Mouse (Mus musculus) myocyte (in vitro differentiated cells): Measurements from ENCODE around the gene Etv6.

Source experiments
- E2F4 ChIP-seq: IDR thresholded peaks from one replicate; pipeline ENCODE4 v1.6.1; 2011; ENCODE audit warnings: mild to moderate bottlenecking, control low read depth, moderate library complexity; ENCODE audit not compliant: insufficient read depth
- MAX ChIP-seq: IDR thresholded peaks from one replicate; pipeline ENCODE4 v1.6.1; 2011; ENCODE audit warnings: low read depth, mild to moderate bottlenecking, control low read depth
- MYOD1 ChIP-seq, 3 experiments: IDR thresholded peaks; one replicate each; pipeline ENCODE4 v1.6.1; 2011; ENCODE audit warnings: control low read depth in 2 of 3, low read depth in 2 of 3, mild to moderate bottlenecking in 2 of 3, moderate library complexity in 1 of 3; ENCODE audit not compliant: insufficient read length in 2 of 3, control insufficient read depth in 1 of 3
- MYOG ChIP-seq, 3 experiments: IDR thresholded peaks; one replicate each; pipeline ENCODE4 v1.6.1; 2011; ENCODE audit warnings: control low read depth in 2 of 3, low read depth in 2 of 3, mild to moderate bottlenecking in 2 of 3; ENCODE audit not compliant: insufficient read length in 2 of 3, control insufficient read depth in 1 of 3, insufficient read depth in 1 of 3
- POLR2A ChIP-seq: IDR thresholded peaks from one replicate; pipeline ENCODE4 v1.6.1; 2011; ENCODE audit warnings: low read depth, mild to moderate bottlenecking, control low read depth, moderate library complexity; ENCODE audit not compliant: insufficient read length
- POLR2AphosphoS2 ChIP-seq: IDR thresholded peaks from one replicate; pipeline ENCODE4 v1.6.1; 2011; ENCODE audit warnings: low read depth, control low read depth; ENCODE audit not compliant: insufficient read length
- TCF12 ChIP-seq: IDR thresholded peaks from one replicate; pipeline ENCODE4 v1.6.1; 2011; ENCODE audit warnings: mild to moderate bottlenecking, control low read depth; ENCODE audit not compliant: poor library complexity, insufficient read depth, severe bottlenecking
- TCF3 ChIP-seq: IDR thresholded peaks from one replicate; pipeline ENCODE4 v1.6.1; 2011; ENCODE audit warnings: low read depth, control low read depth; ENCODE audit not compliant: insufficient read length
- USF1 ChIP-seq: IDR thresholded peaks from one replicate; pipeline ENCODE4 v1.6.1; 2011; ENCODE audit warnings: low read depth, mild to moderate bottlenecking, control low read depth, moderate library complexity

DNA sequence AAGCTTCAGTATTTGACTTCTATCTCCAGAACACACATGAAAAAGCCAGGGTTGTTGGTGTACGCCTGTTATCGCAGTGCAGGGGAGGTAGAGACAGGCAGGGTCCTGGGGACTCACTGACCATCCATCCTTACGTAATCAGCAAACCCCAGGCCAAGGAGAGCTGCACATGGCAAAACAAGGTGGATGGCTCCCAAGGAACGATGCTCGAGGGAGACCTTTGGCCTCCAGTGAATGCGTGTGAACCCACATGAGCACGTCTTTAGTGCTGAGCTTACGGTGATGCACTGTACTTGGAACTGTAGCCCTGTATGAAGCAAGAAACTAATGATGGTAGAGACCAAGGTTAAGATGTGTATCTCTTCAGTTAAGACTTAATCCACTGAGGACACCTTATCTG, 119.2 kb downstream of the Etv6 start:
- no peak for TF ChIP-seq MAX
- TF ChIP-seq POLR2A = no peak
- no peak for TF ChIP-seq TCF12
- no peak for TF ChIP-seq POLR2AphosphoS2
- no peak for TF ChIP-seq E2F4
- no peak for TF ChIP-seq TCF3
- no peak for TF ChIP-seq USF1
- TF ChIP-seq MYOG (IDR thresholded peaks at IDR 0.05; ENCODE audit: control insufficient read depth in 1 of 3, insufficient read depth in 1 of 3, insufficient read length in 2 of 3, low read depth in 2 of 3) = no peak
- no peak for TF ChIP-seq MYOD1 (IDR thresholded peaks at IDR 0.05; ENCODE audit: control insufficient read depth in 1 of 3, insufficient read length in 2 of 3, low read depth in 2 of 3)
